Mouse (Mus musculus): ENCODE data around the gene Far1.

Gene Far1

DNA sequence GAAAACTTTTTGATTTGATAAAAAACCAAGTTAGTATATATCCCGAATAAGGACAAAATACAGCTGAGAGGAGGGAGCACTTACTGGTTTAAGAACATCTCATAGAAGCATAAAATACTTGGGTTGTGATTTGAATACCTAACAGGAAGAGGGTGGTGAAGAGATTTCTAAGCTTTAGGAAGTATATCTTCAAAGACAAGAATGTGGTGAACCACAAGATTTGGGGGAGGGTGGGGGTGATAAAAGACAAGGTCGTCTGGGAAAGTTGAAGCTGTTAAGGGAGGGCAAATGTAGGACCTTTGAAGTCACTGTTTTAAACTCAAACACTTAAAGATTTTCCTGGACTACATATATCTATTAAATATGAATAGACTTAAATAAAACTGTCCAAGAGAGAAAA, 59.1 kb downstream of the Far1 start:
- no peak for DNase-seq

DNA sequence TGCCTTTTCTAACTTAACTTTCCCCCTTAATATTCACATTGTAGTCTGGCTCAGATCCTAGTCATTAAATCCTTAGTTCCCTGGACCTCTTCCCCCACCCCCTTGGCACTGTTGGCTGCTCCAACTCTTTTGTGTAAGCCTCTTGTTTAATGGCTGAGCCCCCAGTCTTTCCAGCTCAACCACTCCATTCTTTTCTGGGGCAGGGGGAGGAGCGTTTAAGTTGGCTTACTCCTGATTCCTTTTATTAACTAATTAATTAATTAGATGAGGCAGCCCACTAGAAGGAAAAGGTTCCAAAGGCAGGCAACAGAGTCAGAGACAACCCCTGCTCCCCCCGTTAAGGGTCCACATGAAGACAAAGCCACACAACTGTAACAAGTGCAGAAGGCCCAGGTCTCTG, 68.5 kb downstream of the Far1 start:
- no peak for DNase-seq

GRCm38 (mm10) chr7:113589211-113589610, 75.6 kb downstream of the Far1 start:
- DNase-seq = no peak

GRCm38 (mm10) chr7:113590330-113590729, 76.7 kb downstream of the Far1 start:
- no peak for DNase-seq

- peak; percentile 29 for DNase-seq
These were observed 77.5 kb downstream of the Far1 start for GRCm38 (mm10) chr7:113591084-113591483.

DNA sequence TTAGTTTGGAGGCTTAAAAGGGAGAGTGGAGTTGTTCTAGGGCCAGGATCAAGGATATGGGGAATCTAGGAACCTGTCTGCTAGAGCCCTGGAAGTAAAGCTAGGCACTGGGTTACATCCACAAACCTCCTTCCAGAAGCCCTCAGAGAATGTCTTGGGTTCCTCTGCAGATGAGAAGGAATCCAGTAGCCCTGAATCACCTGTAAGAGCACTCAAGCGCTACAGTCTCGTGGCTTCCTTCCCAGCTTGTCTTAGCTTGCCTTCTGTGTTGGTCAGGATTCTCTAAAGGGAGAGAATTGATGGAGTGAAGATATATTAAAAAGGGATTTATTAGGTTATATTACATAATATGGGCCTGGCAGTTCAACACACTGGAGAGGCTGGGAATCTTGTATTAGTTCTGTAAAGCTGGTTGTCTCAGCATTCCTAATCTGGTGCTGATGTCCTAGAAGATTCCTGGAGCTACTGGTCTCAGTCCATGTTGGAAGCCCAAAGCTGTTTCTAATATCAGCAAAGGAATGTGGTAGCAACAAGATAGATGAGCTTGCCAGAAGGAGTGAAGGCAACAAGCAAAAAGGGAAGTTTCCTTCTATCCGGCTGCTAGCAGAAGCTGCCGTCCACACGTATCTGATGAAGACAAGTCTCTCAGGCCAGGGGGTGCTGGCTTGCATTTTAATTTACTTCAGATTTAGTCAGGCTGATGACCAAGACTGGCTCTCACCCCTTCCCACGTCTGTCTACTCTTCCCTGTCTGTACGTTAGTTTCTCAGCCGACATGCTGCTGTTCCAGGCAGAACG, 78.1 kb downstream of the Far1 start:
- DNase-seq = no peak

DNA sequence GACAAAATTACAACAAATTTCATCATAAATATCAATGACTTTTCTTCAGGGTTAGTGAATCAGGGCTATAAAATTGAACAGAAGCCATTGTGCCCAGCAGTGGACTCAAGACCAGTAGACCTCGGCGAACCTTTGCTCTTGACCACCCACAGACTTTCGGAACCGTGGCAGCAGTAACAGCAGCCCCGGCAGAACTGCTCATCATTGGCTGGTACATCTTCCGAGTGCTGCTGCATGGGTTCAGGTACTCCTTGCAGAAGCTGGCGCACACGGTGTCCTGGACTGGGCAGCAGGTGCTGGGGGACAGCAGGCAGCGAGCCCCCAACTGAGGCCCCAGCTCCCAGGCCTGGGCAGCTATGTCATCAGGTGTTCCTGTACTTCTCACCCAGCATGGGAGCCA, 79.1 kb downstream of the Far1 start:
- no peak for DNase-seq

DNA sequence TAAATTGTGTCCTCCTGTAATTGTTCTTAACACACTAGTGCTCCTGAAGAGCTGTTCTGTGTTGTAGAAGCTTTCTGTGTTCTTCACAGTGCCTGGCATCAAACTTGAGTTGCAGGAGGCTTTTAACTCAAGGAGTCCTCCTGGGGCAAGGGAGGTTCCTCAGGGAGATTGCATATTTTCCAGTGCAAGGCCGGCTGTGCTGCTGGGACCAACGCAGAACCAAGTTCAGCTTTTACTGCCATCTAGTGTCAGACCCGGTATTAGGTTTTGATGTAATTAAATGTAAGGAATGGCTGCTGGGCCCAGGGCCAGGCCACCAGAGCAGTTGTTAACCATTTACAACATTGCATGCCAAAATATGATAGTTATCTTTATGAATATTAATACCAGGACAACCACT, 80.7 kb downstream of the Far1 start:
- peak; percentile 77 for DNase-seq

DNA sequence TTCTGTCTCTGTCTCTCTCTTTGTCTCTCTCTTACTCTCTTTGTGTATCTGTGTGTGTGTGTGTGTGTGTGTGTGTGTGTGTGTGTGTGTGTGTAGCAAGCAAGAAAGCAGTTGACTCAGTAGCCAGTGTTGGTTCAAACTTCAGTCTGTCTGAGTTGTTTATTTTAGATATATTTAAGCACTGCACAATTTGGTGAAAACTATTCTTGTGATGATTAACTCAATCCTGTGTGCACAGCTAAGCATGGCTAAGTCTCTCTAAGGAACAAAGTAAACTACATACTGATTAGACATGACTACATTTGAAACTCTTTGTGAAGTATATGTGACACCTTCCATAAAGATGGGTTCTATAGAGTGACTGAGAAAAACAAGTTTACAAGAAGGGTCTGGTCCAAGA, 83.6 kb downstream of the Far1 start:
- DNase-seq = no peak

DNA sequence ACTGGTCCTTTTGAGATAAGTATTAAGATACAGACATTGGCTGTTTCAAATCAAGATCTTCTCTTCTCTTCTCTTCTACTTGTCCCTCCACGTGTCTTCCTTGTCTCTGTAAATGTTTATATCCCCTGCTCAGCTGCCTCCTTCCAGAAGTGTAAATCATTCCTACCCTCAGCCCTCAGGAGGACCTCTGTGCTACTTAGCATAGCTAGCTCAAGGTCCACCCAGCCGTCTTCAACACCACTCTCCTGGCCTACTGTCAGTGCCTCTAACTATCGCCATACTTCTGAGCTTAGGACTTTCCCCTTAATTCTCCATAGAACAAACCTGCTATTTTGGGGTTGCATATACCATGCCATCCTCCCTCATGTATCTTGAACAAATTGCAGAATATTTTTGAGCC, 88.2 kb downstream of the Far1 start:
- no peak for DNase-seq

GRCm38 (mm10) chr7:113607928-113608327, 94.3 kb downstream of the Far1 start:
- peak; percentile 43 for DNase-seq

GRCm38 (mm10) chr7:113609027-113609705, 95.5 kb downstream of the Far1 start:
- peak; percentile 55 for DNase-seq

DNA sequence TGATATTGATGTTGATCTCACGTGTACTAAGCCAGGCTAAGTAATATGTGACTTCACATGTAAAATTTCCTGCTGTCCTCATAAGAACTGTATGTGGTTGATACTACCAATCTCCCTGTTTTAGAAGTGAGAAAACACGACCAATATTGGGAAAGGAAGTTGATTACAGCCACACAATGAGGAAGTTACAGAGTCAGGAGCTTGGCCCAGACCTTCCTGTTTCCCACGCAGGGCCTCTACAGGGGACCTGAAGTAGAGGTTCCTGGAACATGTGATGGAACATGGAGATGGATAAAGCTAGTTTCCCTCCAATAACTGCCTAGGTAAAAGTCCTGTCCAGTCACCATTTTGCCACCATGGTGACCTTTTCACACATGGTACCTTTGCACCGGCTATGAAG, 99.0 kb downstream of the Far1 start:
- DNase-seq = no peak

GRCm38 (mm10) chr7:113614198-113614927, 100.7 kb downstream of the Far1 start:
- DNase-seq = no peak

DNA sequence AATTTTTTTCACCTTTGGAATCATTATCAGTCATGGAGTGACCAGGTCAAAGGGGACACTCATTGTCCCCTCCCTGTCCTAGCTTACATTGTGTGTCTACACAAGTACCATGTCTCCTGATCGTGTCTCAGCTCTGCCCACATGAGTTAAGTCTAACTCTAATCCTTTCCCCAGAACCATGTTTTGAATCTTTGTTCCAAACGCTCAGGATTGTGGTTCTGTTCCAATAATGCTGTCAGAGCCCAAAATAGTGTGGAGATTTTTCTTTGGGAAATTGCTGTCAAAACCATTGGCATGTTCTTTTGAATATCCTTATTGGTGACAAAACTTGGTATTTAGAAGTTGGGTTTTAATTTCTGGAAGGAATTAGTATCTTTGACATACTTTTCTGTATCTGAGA, 105.5 kb downstream of the Far1 start:
- DNase-seq = no peak

GRCm38 (mm10) chr7:113619768-113620167, 106.1 kb downstream of the Far1 start:
- no peak for DNase-seq

Measured in kidney, postnatal 10 days (tissue).